Mouse (Mus musculus) neural tube, embryonic 12.5 days (tissue): ENCODE data around the gene Tcirg1. TPM values are rescaled to one million over a fixed set of nuclear protein-coding genes. Genes with fewer than 3 reads are reported as not detected.

ENCODE experiments used
- ATAC-seq: fragments of 200-750 bp; cut with Nextera tagmentation; 2 replicates; pipeline ENCODE4 v1.8.0; 2017; ENCODE audit warnings: low read depth, mild to moderate bottlenecking, moderate TSS enrichment, moderate library complexity; ENCODE audit not compliant: low FRiP score
- H3K27ac ChIP-seq: fragments of 300-500 bp; sonication (generic); 2 replicates; pipeline ENCODE4 v1.5.1; 2016
- H3K27me3 ChIP-seq: fragments of 300-500 bp; sonication (generic); replicated peaks from 2 replicates; pipeline ENCODE4 v1.6.1; 2016; ENCODE audit warnings: mild to moderate bottlenecking
- H3K36me3 ChIP-seq: fragments of 300-500 bp; sonication (generic); 2 replicates; pipeline ENCODE4 v1.6.1; 2016; ENCODE audit warnings: mild to moderate bottlenecking
- H3K4me1 ChIP-seq: fragments of 300-500 bp; sonication (generic); 2 replicates; pipeline ENCODE4 v1.6.1; 2016
- H3K4me2 ChIP-seq: fragments of 300-500 bp; sonication (generic); replicated peaks from 2 replicates; pipeline ENCODE4 v1.6.1; 2016; ENCODE audit warnings: mild to moderate bottlenecking
- H3K4me3 ChIP-seq: fragments of 300-500 bp; sonication (generic); 2 replicates; pipeline ENCODE4 v1.5.1; 2016
- H3K9ac ChIP-seq: fragments of 300-500 bp; sonication (generic); 2 replicates; pipeline ENCODE4 v1.6.1; 2016; ENCODE audit warnings: mild to moderate bottlenecking
- H3K9me3 ChIP-seq: fragments of 300-500 bp; sonication (generic); 2 replicates; pipeline ENCODE4 v1.6.1; 2016; ENCODE audit warnings: mild to moderate bottlenecking
- WGBS: fragments of 180-500 bp; shearing (Covaris S2); methylation state at CpG from one replicate; pipeline ENCODE4 v1.1.7; 2016; 5-methylcytosine and 5-hydroxymethylcytosine counted together
- polyA plus RNA-seq: library from polyadenylated mRNA; unstranded; fragments of >200 nt; fragmentation: Nextera tagmentation; extraction: Ambion mirVana; gene quantifications from 2 replicates; pipeline ENCODE4 v1.2.1, GENCODE M21; 2016

The Tcirg1 gene
- polyA plus RNA-seq, 1 experiment from 2014 or later: 22.0 TPM

- Histone ChIP-seq H3K27me3 (no peaks in the 10 kb centered on the region), H3K4me1 (peaks cover 4% of the 10 kb centered on the region; the same call in 1 of the 2 replicates), H3K4me2 (no peak overlapping the region), H3K27ac (no peak overlapping the region), H3K36me3 (no peaks in the 10 kb centered on the region), H3K9ac (no peak overlapping the region), H3K9me3 (no peaks in the 10 kb centered on the region), H3K4me3 (no peak overlapping the region)
- WGBS: 93% methylated on average over 7 of the region's 7 CpGs
- no peak for ATAC-seq
Observed at GRCm38 (mm10) chr19:3924868-3925267, 17.9 kb upstream of the Tcirg1 start.

DNA sequence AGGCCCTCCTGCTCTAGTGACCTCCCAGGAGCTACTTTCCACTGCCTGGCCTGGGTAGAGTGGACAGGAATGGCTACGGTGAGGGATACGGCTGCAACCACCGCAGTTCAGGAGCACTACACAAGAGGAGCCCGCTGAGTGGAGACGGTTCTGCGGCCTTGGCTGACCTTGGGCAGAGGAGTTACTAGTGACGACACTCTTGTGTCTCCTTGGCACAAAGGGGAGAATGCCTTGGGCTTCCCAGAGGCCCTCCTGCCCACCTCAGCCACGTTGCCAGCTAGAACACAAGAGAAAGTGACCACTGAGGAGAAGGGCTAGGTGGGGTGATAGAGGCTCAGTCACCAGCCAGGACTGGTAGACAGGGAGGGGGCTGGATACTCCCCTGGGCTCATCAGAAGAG is 17.3 kb upstream of the Tcirg1 start:
- 83% methylated on average over 8 of the region's 8 CpGs for WGBS
- H3K9ac ChIP-seq: no peak overlapping the region
- H3K9me3 ChIP-seq: no peaks in the 10 kb centered on the region
- H3K4me2 ChIP-seq: no peak overlapping the region
- no peak overlapping the region for H3K4me3 ChIP-seq
- H3K27me3 ChIP-seq: no peaks in the 10 kb centered on the region
- no peaks in the 10 kb centered on the region; the same call in 1 of the 2 replicates for H3K4me1 ChIP-seq
- H3K27ac ChIP-seq: no peak overlapping the region
- no peak for ATAC-seq
- no peaks in the 10 kb centered on the region for H3K36me3 ChIP-seq

DNA sequence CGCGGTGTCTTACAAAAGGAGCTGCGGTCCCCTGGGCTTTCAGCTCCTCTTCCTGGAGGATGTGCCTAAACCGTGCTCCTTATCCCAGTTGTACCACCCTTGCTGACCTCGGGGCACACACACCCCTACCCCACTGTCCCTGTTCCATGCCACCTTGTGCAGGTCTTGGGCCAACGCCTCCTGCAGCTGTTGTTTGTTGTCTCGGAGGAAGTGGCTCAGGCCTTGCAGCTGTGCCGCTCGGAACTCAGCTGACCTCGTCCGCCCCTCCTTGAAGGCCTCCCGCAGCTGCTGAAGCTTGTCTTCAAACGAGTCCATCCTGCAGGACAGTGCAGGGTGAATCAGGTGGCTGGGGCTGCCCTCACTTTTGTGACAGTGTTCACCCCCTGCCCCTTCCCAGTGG is 16.7 kb upstream of the Tcirg1 start:
- H3K9me3 ChIP-seq: no peaks in the 10 kb centered on the region
- H3K4me1 ChIP-seq: no peaks in the 10 kb centered on the region; the same call in 1 of the 2 replicates
- H3K27me3 ChIP-seq: no peaks in the 10 kb centered on the region
- no peak overlapping the region for H3K4me2 ChIP-seq
- no peak overlapping the region for H3K4me3 ChIP-seq
- WGBS: 68% methylated on average over 13 of the region's 13 CpGs
- no peak overlapping the region for H3K9ac ChIP-seq
- no peaks in the 10 kb centered on the region for H3K36me3 ChIP-seq
- H3K27ac ChIP-seq: no peak overlapping the region
- ATAC-seq: no peak

DNA sequence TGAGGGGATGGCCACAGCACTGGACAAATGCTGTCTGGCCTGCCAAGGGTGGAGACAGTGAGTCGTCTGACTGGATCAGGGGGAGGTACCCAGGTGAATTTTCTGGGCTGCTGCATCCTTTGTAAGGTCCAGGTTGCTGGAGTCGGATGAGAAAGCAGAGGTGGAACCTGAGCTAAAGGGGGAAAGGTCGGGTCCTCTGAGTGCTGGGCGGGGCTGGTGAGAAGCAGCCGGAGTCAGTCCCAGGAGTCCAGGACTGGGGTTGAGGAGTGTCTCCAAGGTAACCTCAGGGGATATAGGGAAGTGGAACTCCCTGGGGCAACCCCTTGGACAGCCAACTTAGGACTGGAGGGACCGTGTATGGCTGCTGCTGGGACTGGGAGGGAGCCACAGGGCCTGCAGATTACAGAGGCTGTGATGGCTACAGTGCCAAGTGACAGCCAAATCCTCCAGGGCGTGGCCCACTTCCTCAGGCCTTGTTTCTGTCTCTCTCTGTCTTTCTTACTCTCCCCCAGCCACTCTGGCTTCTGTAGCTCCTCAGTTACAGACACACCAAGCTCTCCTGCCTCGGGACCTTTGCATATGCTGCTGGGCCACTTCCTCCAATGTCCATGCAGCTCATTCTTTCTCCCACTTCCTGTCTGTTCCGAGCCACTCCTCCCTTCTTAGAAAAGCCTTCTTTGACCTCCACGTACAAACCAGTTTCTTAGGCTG is 15.9 kb upstream of the Tcirg1 start:
- H3K27ac ChIP-seq: no peak overlapping the region
- H3K36me3 ChIP-seq: no peaks in the 10 kb centered on the region
- no peak for ATAC-seq

DNA sequence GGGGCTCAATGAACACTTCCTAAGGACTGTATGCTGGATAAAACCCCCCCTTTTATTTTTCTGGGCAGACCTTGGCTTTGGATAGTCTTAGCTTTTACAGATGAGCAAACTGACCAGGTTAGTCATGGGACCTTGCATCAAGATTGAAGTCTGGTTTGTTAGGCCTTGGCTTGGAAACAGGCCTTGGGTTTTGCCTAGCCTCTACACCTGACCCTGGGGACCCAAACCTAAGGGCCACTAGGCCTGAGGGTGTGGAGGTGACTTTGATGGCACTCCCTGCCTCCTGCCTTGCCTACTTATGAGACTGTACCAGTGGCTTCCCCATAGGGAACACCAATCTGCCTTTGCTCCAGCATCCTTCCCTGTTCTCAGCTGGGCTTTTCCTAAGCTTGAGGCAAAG is 13.0 kb upstream of the Tcirg1 start:
- H3K4me2 ChIP-seq: no peak overlapping the region
- H3K27ac ChIP-seq: no peak overlapping the region
- no peak overlapping the region for H3K4me3 ChIP-seq
- no peak overlapping the region for H3K9ac ChIP-seq
- ATAC-seq: no peak
- H3K27me3 ChIP-seq: no peaks in the 10 kb centered on the region
- H3K36me3 ChIP-seq: no peaks in the 10 kb centered on the region
- no peaks in the 10 kb centered on the region for H3K9me3 ChIP-seq
- H3K4me1 ChIP-seq: no peaks in the 10 kb centered on the region; the same call in 1 of the 2 replicates

More for the DNA sequence above, 15.9 kb upstream of the Tcirg1 start:
- H3K4me2 ChIP-seq: no peak overlapping the region
- WGBS: 65% methylated on average over 10 of the region's 10 CpGs
- H3K27me3 ChIP-seq: no peaks in the 10 kb centered on the region
- no peaks in the 10 kb centered on the region for H3K9me3 ChIP-seq
- H3K9ac ChIP-seq: no peak overlapping the region
- no peak overlapping the region for H3K4me3 ChIP-seq
- no peaks in the 10 kb centered on the region; the same call in 1 of the 2 replicates for H3K4me1 ChIP-seq

GRCm38 (mm10) chr19:3916727-3917126 is 9.8 kb upstream of the Tcirg1 start:
- H3K27ac ChIP-seq: no peak overlapping the region
- H3K9me3 ChIP-seq: no peaks in the 10 kb centered on the region
- no peaks in the 10 kb centered on the region for H3K36me3 ChIP-seq
- H3K4me2 ChIP-seq: no peak overlapping the region
- no peak overlapping the region for H3K4me3 ChIP-seq
- H3K4me1 ChIP-seq: peaks cover 14% of the 10 kb centered on the region
- no peaks in the 10 kb centered on the region for H3K27me3 ChIP-seq
- ATAC-seq: no peak
- WGBS: 76% methylated on average over 11 of the region's 11 CpGs
- H3K9ac ChIP-seq: no peak overlapping the region

DNA sequence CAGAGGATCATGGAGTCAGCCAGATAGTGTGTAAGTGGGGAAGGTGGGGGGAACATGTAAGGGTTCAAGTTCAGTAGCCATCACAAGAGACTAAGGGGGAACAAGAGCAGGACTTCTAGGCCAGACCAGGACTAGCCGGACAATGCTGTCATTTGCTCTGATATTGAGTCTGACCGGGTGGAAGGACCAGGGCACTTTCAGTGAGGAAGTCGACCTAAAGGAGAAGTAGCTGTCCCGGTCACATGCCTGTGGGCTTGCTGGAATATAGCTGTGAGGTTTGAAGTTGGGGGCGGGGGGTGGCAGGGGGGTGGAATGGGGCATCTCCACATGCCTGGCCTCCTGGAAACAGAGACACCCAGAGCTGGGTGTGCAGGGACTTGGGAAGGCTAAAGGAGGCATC is 7.6 kb upstream of the Tcirg1 start:
- Histone ChIP-seq H3K27ac (no peak overlapping the region), H3K27me3 (no peaks in the 10 kb centered on the region), H3K4me3 (no peak overlapping the region), H3K4me1 (peaks cover 23% of the 10 kb centered on the region), H3K9me3 (no peaks in the 10 kb centered on the region), H3K4me2 (no peak overlapping the region), H3K36me3 (peaks cover 15% of the 10 kb centered on the region), H3K9ac (no peak overlapping the region)
- ATAC-seq: no peak
- 91% methylated on average over 5 of the region's 5 CpGs for WGBS

- WGBS: 89% methylated on average over 8 of the region's 8 CpGs
- no peaks in the 10 kb centered on the region for H3K9me3 ChIP-seq
- ATAC-seq: no peak
Observed at GRCm38 (mm10) chr19:3913692-3914091, 6.8 kb upstream of the Tcirg1 start.

GRCm38 (mm10) chr19:3912337-3913204 is 5.6 kb upstream of the Tcirg1 start, which contains the start of gene Ndufs8:
TSS of gene Ndufs8 (minus strand) at chr19:3912774.
- H3K27me3 ChIP-seq: no peaks in the 10 kb centered on the region
- peak within 1 kb of the TSS; percentile 80 for H3K4me2 ChIP-seq
- peaks cover 33% of the 10 kb centered on the region for H3K36me3 ChIP-seq
- peaks cover 23% of the 10 kb centered on the region for H3K4me1 ChIP-seq
- H3K27ac ChIP-seq: peak within 1 kb of the TSS; percentile 39; the same call in 1 of the 2 replicates
- H3K4me3 ChIP-seq: peak within 1 kb of the TSS; percentile 57
- H3K9me3 ChIP-seq: no peaks in the 10 kb centered on the region
- peak within 1 kb of the TSS; percentile 58 for H3K9ac ChIP-seq
- ATAC-seq: peak; percentile 97
- under 1% methylated on average over 43 of the region's 43 CpGs for WGBS

More at GRCm38 (mm10) chr19:3913692-3914091, 6.8 kb upstream of the Tcirg1 start:
- H3K27ac ChIP-seq: no peak overlapping the region
- H3K9ac ChIP-seq: 0 out of 2 replicates have a peak overlapping the region, but pooled peaks have one; percentile 13
- peak overlapping the region; percentile 57; the same call in 1 of the 2 replicates for H3K4me3 ChIP-seq
- no peaks in the 10 kb centered on the region for H3K27me3 ChIP-seq
- peaks cover 23% of the 10 kb centered on the region for H3K36me3 ChIP-seq
- H3K4me1 ChIP-seq: peaks cover 23% of the 10 kb centered on the region
- peak overlapping the region; percentile 80 for H3K4me2 ChIP-seq

DNA sequence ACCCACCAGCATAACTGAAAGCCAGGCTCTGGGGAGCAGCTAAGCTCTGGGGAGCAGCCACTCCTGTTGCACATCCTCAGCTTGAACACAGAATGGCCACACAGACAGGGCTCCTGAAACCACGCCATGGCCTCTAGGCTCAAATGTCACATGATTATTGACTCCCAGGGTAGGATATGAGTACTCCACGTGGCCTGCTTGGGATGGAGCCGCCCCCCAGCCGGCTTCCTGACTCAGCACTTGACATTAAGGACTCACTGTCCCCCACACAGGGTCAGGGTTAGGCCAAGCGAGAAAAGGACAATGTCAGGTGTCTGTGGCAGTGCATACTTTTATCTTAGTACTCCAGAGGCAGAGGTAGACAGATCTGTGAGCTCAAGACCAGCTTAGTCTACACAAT is 3.3 kb upstream of the Tcirg1 start:
- H3K4me1 ChIP-seq: peaks cover 34% of the 10 kb centered on the region
- ATAC-seq: no peak
- no peak overlapping the region for H3K4me3 ChIP-seq
- H3K4me2 ChIP-seq: no peak overlapping the region
- H3K9me3 ChIP-seq: no peaks in the 10 kb centered on the region
- no peak overlapping the region for H3K9ac ChIP-seq
- WGBS: 88% methylated on average over 5 of the region's 5 CpGs
- peaks cover 33% of the 10 kb centered on the region for H3K36me3 ChIP-seq
- no peak overlapping the region for H3K27ac ChIP-seq
- no peaks in the 10 kb centered on the region for H3K27me3 ChIP-seq

- ATAC-seq: no peak
- H3K4me2 ChIP-seq: peak overlapping the region; percentile 77; the same call in 1 of the 2 replicates
- H3K9ac ChIP-seq: no peak overlapping the region
- no peak overlapping the region for H3K27ac ChIP-seq
- WGBS: 80% methylated on average over 8 of the region's 8 CpGs
- peaks cover 33% of the 10 kb centered on the region for H3K36me3 ChIP-seq
- no peak overlapping the region for H3K4me3 ChIP-seq
- H3K27me3 ChIP-seq: no peaks in the 10 kb centered on the region
- H3K9me3 ChIP-seq: no peaks in the 10 kb centered on the region
- H3K4me1 ChIP-seq: peaks cover 28% of the 10 kb centered on the region
Observed at GRCm38 (mm10) chr19:3907876-3908660, 1.1 kb upstream of the Tcirg1 start.
